Mouse (Mus musculus) midbrain, embryonic 13.5 days (tissue): ENCODE results near the gene Lmln. TPM values are rescaled to one million over a fixed set of nuclear protein-coding genes. Genes with fewer than 3 reads are reported as not detected.
"Not testable (repeated sequence)": the region's sequence is repeated elsewhere in the genome, so short reads cannot be mapped to it uniquely, and the experiment has no call there.

ENCODE experiments used
- ATAC-seq: fragments of 200-750 bp; cut with Nextera tagmentation; 2 replicates; pipeline ENCODE4 v1.8.0; 2017; ENCODE audit warnings: mild to moderate bottlenecking, moderate TSS enrichment, moderate library complexity
- H3K27ac ChIP-seq: fragments of 300-500 bp; sonication (generic); 2 replicates; pipeline ENCODE4 v1.5.1; 2015; ENCODE audit warnings: inconsistent platforms, mild to moderate bottlenecking, moderate library complexity
- H3K27me3 ChIP-seq: fragments of 300-500 bp; sonication (generic); 2 replicates; pipeline ENCODE4 v1.6.1; 2015; ENCODE audit warnings: mild to moderate bottlenecking, inconsistent platforms
- H3K36me3 ChIP-seq: fragments of 300-500 bp; sonication (generic); 2 replicates; pipeline ENCODE4 v1.6.1; 2015; ENCODE audit warnings: mild to moderate bottlenecking, inconsistent platforms
- H3K4me1 ChIP-seq: fragments of 300-500 bp; sonication (generic); replicated peaks from 2 replicates; pipeline ENCODE4 v1.6.1; 2015; ENCODE audit warnings: inconsistent platforms
- H3K4me2 ChIP-seq: fragments of 300-500 bp; sonication (generic); replicated peaks from 2 replicates; pipeline ENCODE4 v1.6.1; 2015; ENCODE audit warnings: moderate library complexity, mild to moderate bottlenecking, inconsistent platforms
- H3K4me3 ChIP-seq: fragments of 300-500 bp; sonication (generic); replicated peaks from 2 replicates; pipeline ENCODE4 v1.5.1; 2015; ENCODE audit warnings: mild to moderate bottlenecking, inconsistent platforms
- H3K9ac ChIP-seq: fragments of 300-500 bp; sonication (generic); replicated peaks from 2 replicates; pipeline ENCODE4 v1.6.1; 2015; ENCODE audit warnings: mild to moderate bottlenecking, inconsistent platforms
- H3K9me3 ChIP-seq: fragments of 300-500 bp; sonication (generic); 2 replicates; pipeline ENCODE4 v1.6.1; 2016; ENCODE audit warnings: mild to moderate bottlenecking, inconsistent platforms
- WGBS: fragments of 180-500 bp; shearing (Covaris S2); methylation state at CpG from one replicate; pipeline ENCODE4 v1.1.7; 2015; 5-methylcytosine and 5-hydroxymethylcytosine counted together
- microRNA counts: library from miRNA; unstranded; fragments of <30 nt; microRNA quantifications from one replicate; lab custom pipeline; 2016
- microRNA-seq: library from miRNA; unstranded; fragments of <30 nt; microRNA quantifications from one replicate; pipeline ENCODE4, GENCODE M21; 2016
- polyA plus RNA-seq: library from polyadenylated mRNA; unstranded; fragments of >200 nt; fragmentation: Nextera tagmentation; extraction: Ambion mirVana; gene quantifications from 2 replicates; pipeline ENCODE4 v1.2.1, GENCODE M21; 2015

The Lmln gene
- polyA plus RNA-seq, 1 experiment from 2014 or later: 5.3 TPM

DNA sequence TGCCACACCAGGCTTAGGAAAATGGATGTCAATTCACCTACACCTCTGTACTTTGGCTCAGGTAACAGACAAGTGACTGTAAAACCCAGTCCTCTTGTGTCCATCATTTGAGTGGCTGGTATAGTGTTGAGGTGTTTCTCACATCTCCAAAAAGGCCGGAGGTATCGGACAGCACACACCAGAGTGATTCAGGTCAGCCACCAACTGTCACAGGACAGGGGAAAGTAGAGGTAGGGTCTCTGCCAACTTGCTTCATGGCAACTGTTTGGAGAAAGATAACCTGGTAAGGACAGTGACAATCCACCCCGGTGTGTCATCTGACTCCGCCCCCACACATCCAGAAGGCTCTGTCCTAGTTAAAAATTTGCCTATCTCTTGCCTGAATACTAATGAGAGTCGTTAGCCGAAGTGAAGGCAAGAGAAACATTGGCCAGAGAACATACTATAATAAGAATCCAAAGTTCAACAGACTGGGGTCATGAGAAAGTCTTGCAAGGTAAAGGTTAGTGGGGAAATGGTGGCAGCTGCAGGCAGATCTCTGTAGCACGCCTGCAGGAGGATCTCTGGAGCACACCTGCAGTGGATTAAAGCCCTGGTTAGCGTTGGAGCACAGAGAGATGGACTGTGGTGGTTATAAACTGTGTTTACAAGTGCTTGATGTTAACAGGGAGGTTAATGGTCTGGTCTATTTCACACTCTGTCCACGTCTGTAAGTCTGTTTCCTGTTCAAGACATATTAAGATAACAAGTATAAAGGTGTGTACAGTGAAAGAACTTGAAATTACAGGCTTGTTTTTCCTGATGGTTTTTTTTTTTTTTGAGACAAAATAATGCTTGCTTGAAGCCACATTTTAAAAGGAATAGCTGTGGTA, 108.6 kb downstream of the Lmln start:
- Histone ChIP-seq H3K4me1 (no peaks in the 10 kb centered on the region), H3K9me3 (no peaks in the 10 kb centered on the region), H3K27ac (no peak overlapping the region), H3K4me3 (no peak overlapping the region), H3K36me3 (no peaks in the 10 kb centered on the region), H3K9ac (no peak overlapping the region), H3K4me2 (no peak overlapping the region), H3K27me3 (no peaks in the 10 kb centered on the region)
- WGBS: 82% methylated on average over 9 of the region's 9 CpGs
- no peak for ATAC-seq

DNA sequence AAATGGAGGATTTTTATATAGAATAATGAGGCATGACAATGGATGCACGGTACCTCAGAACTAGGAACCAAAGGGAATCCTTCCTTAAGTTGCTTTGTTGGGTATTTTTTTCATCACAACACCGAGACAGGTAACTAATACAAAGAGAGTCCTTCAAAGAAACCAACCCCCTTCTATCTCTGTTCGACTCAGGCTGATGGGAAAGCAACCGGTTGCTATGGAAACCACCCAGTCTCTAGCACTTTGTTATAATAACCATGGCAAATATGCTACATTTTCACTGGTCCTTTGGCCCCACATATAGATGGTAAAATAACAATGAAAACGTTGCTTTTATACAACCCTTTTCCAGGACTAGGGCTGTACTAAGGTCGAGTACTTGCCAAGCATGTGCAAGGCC, 109.5 kb downstream of the Lmln start:
- no peak overlapping the region for H3K9ac ChIP-seq
- no peaks in the 10 kb centered on the region for H3K27me3 ChIP-seq
- no peaks in the 10 kb centered on the region for H3K9me3 ChIP-seq
- no peak overlapping the region for H3K4me3 ChIP-seq
- H3K27ac ChIP-seq: no peak overlapping the region
- H3K4me2 ChIP-seq: no peak overlapping the region
- ATAC-seq: no peak
- 69% methylated on average over 6 of the region's 6 CpGs for WGBS
- H3K36me3 ChIP-seq: no peaks in the 10 kb centered on the region
- H3K4me1 ChIP-seq: no peaks in the 10 kb centered on the region

DNA sequence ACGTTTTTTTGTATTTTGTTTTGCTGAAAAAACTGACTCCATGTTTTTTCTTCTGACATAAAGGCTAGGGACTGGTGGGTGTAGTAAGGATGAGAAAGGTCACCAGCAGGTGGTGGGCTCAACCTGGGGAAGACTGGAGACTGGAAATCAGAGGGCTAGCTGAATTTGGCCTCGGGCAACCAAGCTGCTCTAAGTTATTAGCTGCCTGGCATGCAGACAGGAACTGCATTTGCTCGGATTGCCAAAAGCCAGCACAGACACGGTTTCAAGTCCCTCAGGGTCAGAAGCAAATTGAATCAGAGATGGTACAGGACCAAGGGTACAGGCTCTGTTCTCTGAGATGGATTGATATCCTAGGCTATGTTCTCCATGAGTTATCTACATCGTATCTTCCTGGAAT, 110.8 kb downstream of the Lmln start:
- ATAC-seq: no peak
- H3K9me3 ChIP-seq: no peaks in the 10 kb centered on the region
- H3K4me3 ChIP-seq: no peak overlapping the region
- no peak overlapping the region for H3K27ac ChIP-seq
- H3K9ac ChIP-seq: no peak overlapping the region
- H3K36me3 ChIP-seq: no peaks in the 10 kb centered on the region
- H3K27me3 ChIP-seq: no peaks in the 10 kb centered on the region
- no peaks in the 10 kb centered on the region for H3K4me1 ChIP-seq
- no peak overlapping the region for H3K4me2 ChIP-seq
- whole genome bisulfite sequencing: 78% methylated on average over 5 of the region's 5 CpGs

DNA sequence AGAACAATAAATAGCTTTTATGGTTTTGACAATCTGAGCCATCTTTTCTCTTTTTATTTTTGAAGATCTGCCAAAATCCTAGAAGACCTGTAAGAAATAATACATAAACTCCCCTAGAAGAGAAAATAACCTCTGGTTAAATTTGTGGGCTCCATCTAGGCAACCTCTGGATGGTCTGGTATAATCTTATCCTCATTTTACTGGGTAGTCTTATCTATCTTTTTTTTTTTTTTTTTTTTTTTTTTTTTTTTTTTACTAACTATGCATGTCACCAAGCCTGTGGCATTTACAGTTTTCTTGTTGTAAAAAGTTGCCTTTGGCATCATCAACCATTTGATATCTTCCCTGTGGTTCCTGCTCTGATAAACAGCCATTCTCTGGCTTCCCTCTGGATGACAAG, 112.4 kb downstream of the Lmln start:
- no peak for ATAC-seq
- no peak overlapping the region for H3K4me2 ChIP-seq

DNA sequence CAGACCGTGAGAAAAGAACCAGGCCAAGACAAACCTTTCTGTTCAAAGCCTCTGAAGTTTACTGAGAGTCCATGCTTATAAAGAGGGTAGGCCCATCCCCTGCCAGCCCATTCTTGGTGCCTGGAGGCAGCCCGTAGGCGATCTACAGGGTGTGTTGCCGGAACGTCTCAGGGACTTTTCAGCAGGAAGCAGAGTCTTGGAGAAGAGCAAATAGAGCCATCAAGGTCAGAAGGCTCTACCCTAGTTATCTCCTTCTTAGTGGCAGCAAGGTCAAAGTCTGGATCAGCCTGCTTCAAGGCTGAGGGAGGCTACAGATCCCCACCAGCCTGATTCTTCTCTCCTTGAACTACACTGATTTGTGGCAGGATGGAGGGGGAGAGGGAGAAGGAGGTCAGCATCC, 114.5 kb downstream of the Lmln start:
- WGBS: 84% methylated on average over 5 of the region's 5 CpGs
- H3K27me3 ChIP-seq, H3K36me3 ChIP-seq: not testable (repeated sequence)

More for the DNA sequence above, 112.4 kb downstream of the Lmln start:
- H3K36me3 ChIP-seq: no peaks in the 10 kb centered on the region
- no peaks in the 10 kb centered on the region for H3K4me1 ChIP-seq
- H3K4me3 ChIP-seq: no peak overlapping the region
- H3K27ac ChIP-seq: no peak overlapping the region
- no peak overlapping the region for H3K9ac ChIP-seq
- H3K9me3 ChIP-seq: no peaks in the 10 kb centered on the region
- no peaks in the 10 kb centered on the region for H3K27me3 ChIP-seq

More for the DNA sequence above, 114.5 kb downstream of the Lmln start:
- not testable (repeated sequence) for H3K27ac ChIP-seq, H3K9ac ChIP-seq, H3K4me1 ChIP-seq, H3K4me2 ChIP-seq, H3K9me3 ChIP-seq, H3K4me3 ChIP-seq, ATAC-seq

MicroRNAs encoded within 50 kb of the gene (microRNA counts, 519-probe panel; counts per million panel counts)
- microRNA mmu-miR-1947 (lab: Ali Mortazavi, UCI): 110 counts per million, percentile 56 among the panel's probes with 10 or more counts

Small RNA genes lying within 50 kb of the gene (microRNA-seq; reads per million reads assigned to microRNA genes)
- gene Gm22231 (not detected), gene Mir1947 (8.7 reads per million, percentile 26 among the genes with 10 or more reads in this experiment)

Other genes starting within 250 kb of the Lmln start
- 110 and 126 TPM in 2 replicates for gene Fyttd1, start 185.0 kb upstream of the Lmln start, polyA plus RNA-seq
- gene Rubcn, start 184.8 kb upstream of the Lmln start, polyA plus RNA-seq: 26.2 and 29.2 TPM in 2 replicates
- 51.0 and 53.0 TPM in 2 replicates for gene Lrch3, start 148.4 kb upstream of the Lmln start, polyA plus RNA-seq
- 5.7 and 5.9 TPM in 2 replicates for gene Iqcg, start 6.3 kb upstream of the Lmln start, polyA plus RNA-seq
- gene Rpl35a, start 6.1 kb upstream of the Lmln start, polyA plus RNA-seq: 592 and 613 TPM in 2 replicates
- 16.8 and 19.8 TPM in 2 replicates for gene Osbpl11, start 122.5 kb downstream of the Lmln start, polyA plus RNA-seq
- gene Snx4, start 188.9 kb downstream of the Lmln start, polyA plus RNA-seq: 78.2 and 81.9 TPM in 2 replicates